Mouse (Mus musculus): ENCODE results near the gene Eng.

GRCm38 (mm10) chr2:32729547-32729946, 83.2 kb downstream of the Eng start:
- TF ChIP-seq POLR2A (IDR thresholded peaks at IDR 0.05; ENCODE audit: low read depth, low read length), result no peak
- no peak for TF ChIP-seq CTCF (conservative IDR thresholded peaks at IDR 0.05; ENCODE audit: insufficient read depth, insufficient read length, low read depth, low read length)

Measured in kidney, adult 2 months (tissue).